ENCODE assay signal across 9 mouse cellular contexts in genomic region chr9:56923841-56924650, GRCm38 (mm10). TPM values are rescaled to one million over a fixed set of nuclear protein-coding genes. Genes with fewer than 3 reads are reported as not detected.
A peak's percentile ranks its signal among the peaks of the same experiment; 100 is the strongest.
DNase-seq lines count a peak whose midpoint lies in the region; ATAC-seq lines count a peak whose summit lies in the region.
"Had no signal": no experiment of that assay in that cellular context is flagged by ENCODE, and none has a peak within 500 bp of the region (broad histone marks: within the 10 kb centered on the region; RNA-seq: fewer than 3 reads in every experiment).

No protein-coding gene starts in this region.

- H3K4me3 ChIP-seq in heart, embryonic 14.5 days (ENCODE audit: control insufficient read depth in 1 of 2, insufficient read depth in 1 of 2, low read depth in 1 of 2, low read length in 2 of 2), result peak overlapping the region; percentile 35 to 65
- H3K4me3 ChIP-seq in embryonic facial prominence, embryonic 11.5 days (ENCODE audit: low read depth, low read length), result peak overlapping the region; percentile 25
- peak overlapping the region; percentile 5; the same call in 1 of the 2 replicates for H3K4me3 ChIP-seq in hindbrain, embryonic 14.5 days (replicated peaks; ENCODE audit: low read length)
- H3K4me3 ChIP-seq in midbrain, embryonic 11.5 days (ENCODE audit: low read depth, low read length), result 0 out of 2 replicates have a peak overlapping the region, but pooled peaks have one; percentile 4

- H3K9ac ChIP-seq in heart, embryonic 14.5 days (ENCODE audit: low read length), result peak overlapping the region; percentile 72
- H3K9ac ChIP-seq in embryonic facial prominence, embryonic 11.5 days (replicated peaks; ENCODE audit: low read length), result peak overlapping the region; percentile 32
- H3K9ac ChIP-seq in hindbrain, embryonic 14.5 days, result no peak overlapping the region
- H3K9ac ChIP-seq in midbrain, embryonic 11.5 days (ENCODE audit: low read length), result peak overlapping the region; percentile 48

- peaks cover 37% of the 10 kb centered on the region for H3K36me3 ChIP-seq in heart, embryonic 14.5 days (ENCODE audit: control insufficient read depth, insufficient read depth, low read length)
- peaks cover 4% of the 10 kb centered on the region for H3K36me3 ChIP-seq in embryonic facial prominence, embryonic 11.5 days (replicated peaks; ENCODE audit: control insufficient read depth, insufficient read depth, low read depth, low read length)
- no peaks in the 10 kb centered on the region for H3K36me3 ChIP-seq in hindbrain, embryonic 14.5 days (replicated peaks; ENCODE audit: control insufficient read depth, insufficient read depth)
- H3K36me3 ChIP-seq in midbrain, embryonic 11.5 days (ENCODE audit: control insufficient read depth, insufficient read depth, low read length), result peaks cover 5% of the 10 kb centered on the region; the same call in 1 of the 2 replicates

- no peak for DNase-seq in heart, adult 8-10 months (ENCODE audit: low spot score)
- DNase-seq in embryonic facial prominence, embryonic 11.5 days (ENCODE audit: low spot score), result no peak
- DNase-seq in hindbrain, embryonic 14.5 days (ENCODE audit: low spot score), result no peak
- peak; percentile 76 for DNase-seq in midbrain, embryonic 11.5 days (ENCODE audit: low spot score, missing footprints)
- no peak for DNase-seq in thymus, adult 18-20 months

- peak overlapping the region; percentile 86 for H3K27ac ChIP-seq in heart, embryonic 14.5 days (replicated peaks in 1 of 2; ENCODE audit: control insufficient read depth in 1 of 2, insufficient read depth in 1 of 2, low read depth in 2 of 2, low read length in 2 of 2)
- no peak overlapping the region for H3K27ac ChIP-seq in embryonic facial prominence, embryonic 11.5 days (replicated peaks; ENCODE audit: low read depth, low read length)
- H3K27ac ChIP-seq in hindbrain, embryonic 14.5 days, result no peak overlapping the region
- no peak overlapping the region for H3K27ac ChIP-seq in midbrain, embryonic 11.5 days (ENCODE audit: low read depth, low read length)

- 37% methylated on average over 8 of the region's 8 CpGs for WGBS in heart, embryonic 14.5 days
- 63% methylated on average over 8 of the region's 8 CpGs for WGBS in embryonic facial prominence, embryonic 11.5 days
- 70% methylated on average over 8 of the region's 8 CpGs for WGBS in hindbrain, embryonic 14.5 days
- 70% methylated on average over 8 of the region's 8 CpGs for WGBS in midbrain, embryonic 11.5 days

- ATAC-seq in heart, embryonic 14.5 days (ENCODE audit: insufficient number of reproducible peaks, insufficient read depth, low FRiP score, low read depth), result no peak
- ATAC-seq in embryonic facial prominence, embryonic 11.5 days (replicated peaks; ENCODE audit: insufficient number of reproducible peaks, low FRiP score, low TSS enrichment, low read depth), result no peak
- ATAC-seq in hindbrain, embryonic 14.5 days (ENCODE audit: low FRiP score), result no peak
- ATAC-seq in midbrain, embryonic 11.5 days (ENCODE audit: low FRiP score), result no peak
- ATAC-seq in megakaryocyte, adult 5-6 weeks (ENCODE audit: poor library complexity, severe bottlenecking), result no peak
- no peak for ATAC-seq in monocyte, adult 5-6 weeks (replicated peaks; ENCODE audit: insufficient number of reproducible peaks, low FRiP score, low TSS enrichment, poor library complexity, severe bottlenecking)

- no peaks in the 10 kb centered on the region for H3K9me3 ChIP-seq in heart, embryonic 14.5 days (ENCODE audit: control insufficient read depth, low read length)
- no peaks in the 10 kb centered on the region for H3K9me3 ChIP-seq in embryonic facial prominence, embryonic 11.5 days (replicated peaks; ENCODE audit: control insufficient read depth, low read length)
- H3K9me3 ChIP-seq in hindbrain, embryonic 14.5 days (ENCODE audit: control insufficient read depth, low read length), result no peaks in the 10 kb centered on the region
- H3K9me3 ChIP-seq in midbrain, embryonic 11.5 days (ENCODE audit: control insufficient read depth, low read length), result no peaks in the 10 kb centered on the region; the same call in 1 of the 2 replicates

- no peaks in the 10 kb centered on the region for H3K27me3 ChIP-seq in heart, embryonic 14.5 days (ENCODE audit: control insufficient read depth, insufficient read depth, low read length)
- H3K27me3 ChIP-seq in embryonic facial prominence, embryonic 11.5 days (ENCODE audit: control insufficient read depth, insufficient read depth, low read length), result no peaks in the 10 kb centered on the region
- H3K27me3 ChIP-seq in hindbrain, embryonic 14.5 days (ENCODE audit: control insufficient read depth, insufficient read depth, low read length), result no peaks in the 10 kb centered on the region
- H3K27me3 ChIP-seq in midbrain, embryonic 11.5 days (ENCODE audit: control insufficient read depth, insufficient read depth, low read length), result no peaks in the 10 kb centered on the region

- H3K4me1 ChIP-seq in heart, embryonic 14.5 days (ENCODE audit: control insufficient read depth in 2 of 2, insufficient read depth in 2 of 2, low read length in 2 of 2), result peaks cover 39 to 47% of the 10 kb centered on the region in 2 experiments
- H3K4me1 ChIP-seq in embryonic facial prominence, embryonic 11.5 days (ENCODE audit: control insufficient read depth, insufficient read depth, low read length), result peaks cover 8% of the 10 kb centered on the region; the same call in 1 of the 2 replicates
- H3K4me1 ChIP-seq in hindbrain, embryonic 14.5 days (replicated peaks; ENCODE audit: control insufficient read depth, insufficient read depth, low read length), result peaks cover 5% of the 10 kb centered on the region; the same call in 1 of the 2 replicates
- peaks cover 26% of the 10 kb centered on the region for H3K4me1 ChIP-seq in midbrain, embryonic 11.5 days (ENCODE audit: control insufficient read depth, insufficient read depth, low read length)

- peak overlapping the region; percentile 95 for H3K4me2 ChIP-seq in heart, embryonic 14.5 days (ENCODE audit: low read length)
- H3K4me2 ChIP-seq in embryonic facial prominence, embryonic 11.5 days (ENCODE audit: low read depth, low read length), result peak overlapping the region; percentile 46
- H3K4me2 ChIP-seq in hindbrain, embryonic 14.5 days (replicated peaks), result peak overlapping the region; percentile 35
- H3K4me2 ChIP-seq in midbrain, embryonic 11.5 days, result peak overlapping the region; percentile 27

RNA-seq across cellular contexts. Expression of gene Snx33, which starts 4.1 kb away (rescaled TPM):
- 5.5 and 5.9 TPM in 2 replicates for polyA plus RNA-seq in heart, embryonic 14.5 days (2014; fragmentation: Nextera tagmentation; extraction: Ambion mirVana)
- total RNA-seq in heart, adult 8-10 months (2022), result 10 to 100 TPM in 1 of 4 experiments, 1 to 10 TPM in 3; 7.3 to 10.3 (median 8.4) TPM
- 6.6 and 7.3 TPM in 2 replicates for polyA plus RNA-seq in embryonic facial prominence, embryonic 11.5 days (2014; fragmentation: Nextera tagmentation; extraction: Ambion mirVana)
- 2.1 and 2.4 TPM in 2 replicates for polyA plus RNA-seq in hindbrain, embryonic 14.5 days (2014; fragmentation: Nextera tagmentation; extraction: Ambion mirVana)
- 4.8 and 4.9 TPM in 2 replicates for polyA plus RNA-seq in midbrain, embryonic 11.5 days (2014; fragmentation: Nextera tagmentation; extraction: Ambion mirVana)
- total RNA-seq in megakaryocyte, adult 5-6 weeks (2015), result 3.6 and 4.0 TPM in 2 replicates
- 2.2 and 3.1 TPM in 2 replicates for total RNA-seq in megakaryocyte, adult 5-6 weeks (2017)
- total RNA-seq in monocyte, adult 5-6 weeks (2017), result 7.1 to 16.9 TPM (median 7.1 TPM) in 3 replicates

RNA-seq across cellular contexts. Expression of gene Imp3, which starts 13.2 kb away (rescaled TPM):
- polyA plus RNA-seq in heart, embryonic 14.5 days (2014; fragmentation: Nextera tagmentation; extraction: Ambion mirVana), result 60.0 and 70.5 TPM in 2 replicates
- total RNA-seq in heart, adult 8-10 months (2022), result 10 to 100 TPM; 58.6 to 70.1 (median 65.8) TPM
- 76.4 and 80.3 TPM in 2 replicates for polyA plus RNA-seq in embryonic facial prominence, embryonic 11.5 days (2014; fragmentation: Nextera tagmentation; extraction: Ambion mirVana)
- 73.4 and 78.1 TPM in 2 replicates for polyA plus RNA-seq in hindbrain, embryonic 14.5 days (2014; fragmentation: Nextera tagmentation; extraction: Ambion mirVana)
- 57.0 and 69.4 TPM in 2 replicates for polyA plus RNA-seq in midbrain, embryonic 11.5 days (2014; fragmentation: Nextera tagmentation; extraction: Ambion mirVana)
- total RNA-seq in megakaryocyte, adult 5-6 weeks (2015), result 71.0 and 83.9 TPM in 2 replicates
- total RNA-seq in megakaryocyte, adult 5-6 weeks (2017), result 34.2 and 54.6 TPM in 2 replicates
- 36.1 to 44.3 TPM (median 38.6 TPM) in 3 replicates for total RNA-seq in monocyte, adult 5-6 weeks (2017)

RNA-seq across cellular contexts. Expression of gene Snupn, which starts 26.6 kb away (rescaled TPM):
- polyA plus RNA-seq in heart, embryonic 14.5 days (2014; fragmentation: Nextera tagmentation; extraction: Ambion mirVana), result 16.4 and 18.8 TPM in 2 replicates
- total RNA-seq in heart, adult 8-10 months (2022), result 10 to 100 TPM in 2 of 4 experiments, 1 to 10 TPM in 2; 9.1 to 11.4 (median 10.3) TPM
- 27.2 and 29.7 TPM in 2 replicates for polyA plus RNA-seq in embryonic facial prominence, embryonic 11.5 days (2014; fragmentation: Nextera tagmentation; extraction: Ambion mirVana)
- 23.4 and 26.0 TPM in 2 replicates for polyA plus RNA-seq in hindbrain, embryonic 14.5 days (2014; fragmentation: Nextera tagmentation; extraction: Ambion mirVana)
- polyA plus RNA-seq in midbrain, embryonic 11.5 days (2014; fragmentation: Nextera tagmentation; extraction: Ambion mirVana), result 28.1 and 28.4 TPM in 2 replicates
- total RNA-seq in megakaryocyte, adult 5-6 weeks (2015), result 3.5 and 4.6 TPM in 2 replicates
- total RNA-seq in megakaryocyte, adult 5-6 weeks (2017), result 5.0 and 7.1 TPM in 2 replicates
- total RNA-seq in monocyte, adult 5-6 weeks (2017), result 3.8 to 9.4 TPM (median 6.5 TPM) in 3 replicates

RNA-seq across cellular contexts. Expression of gene Cspg4, which starts 59.2 kb away (rescaled TPM):
- polyA plus RNA-seq in heart, embryonic 14.5 days (2014; fragmentation: Nextera tagmentation; extraction: Ambion mirVana), result 23.0 and 24.3 TPM in 2 replicates
- 10 to 100 TPM in 3 of 4 experiments, 1 to 10 TPM in 1; 9.4 to 14.7 (median 10.7) TPM for total RNA-seq in heart, adult 8-10 months (2022)
- 2.0 and 2.4 TPM in 2 replicates for polyA plus RNA-seq in embryonic facial prominence, embryonic 11.5 days (2014; fragmentation: Nextera tagmentation; extraction: Ambion mirVana)
- 5.5 and 6.8 TPM in 2 replicates for polyA plus RNA-seq in hindbrain, embryonic 14.5 days (2014; fragmentation: Nextera tagmentation; extraction: Ambion mirVana)
- 1.1 and 1.4 TPM in 2 replicates for polyA plus RNA-seq in midbrain, embryonic 11.5 days (2014; fragmentation: Nextera tagmentation; extraction: Ambion mirVana)
- total RNA-seq in megakaryocyte, adult 5-6 weeks (2015), result not detected in 2 replicates
- not detected in 2 replicates for total RNA-seq in megakaryocyte, adult 5-6 weeks (2017)
- not detected in 3 replicates for total RNA-seq in monocyte, adult 5-6 weeks (2017)

RNA-seq across cellular contexts. Expression of gene Odf3l1, which starts 59.6 kb away (rescaled TPM):
- 0.50 and 0.72 TPM in 2 replicates for polyA plus RNA-seq in heart, embryonic 14.5 days (2014; fragmentation: Nextera tagmentation; extraction: Ambion mirVana)
- total RNA-seq in heart, adult 8-10 months (2022), result not detected
- not detected in 2 replicates for polyA plus RNA-seq in embryonic facial prominence, embryonic 11.5 days (2014; fragmentation: Nextera tagmentation; extraction: Ambion mirVana)
- polyA plus RNA-seq in hindbrain, embryonic 14.5 days (2014; fragmentation: Nextera tagmentation; extraction: Ambion mirVana), result not detected in 2 replicates
- not detected in 2 replicates for polyA plus RNA-seq in midbrain, embryonic 11.5 days (2014; fragmentation: Nextera tagmentation; extraction: Ambion mirVana)
- not detected in 2 replicates for total RNA-seq in megakaryocyte, adult 5-6 weeks (2015)
- total RNA-seq in megakaryocyte, adult 5-6 weeks (2017), result not detected in 2 replicates
- not detected in 3 replicates for total RNA-seq in monocyte, adult 5-6 weeks (2017)
- total RNA-seq: ES-E14 had no signal

Comparison
In these comparisons a context has a peak if more than half of its experiments do, and no peak if none do; other contexts are left out.
1. H3K27ac ChIP-seq: peak in heart, embryonic 14.5 days (2 of 2); none in embryonic facial prominence, embryonic 11.5 days (single experiment), hindbrain, embryonic 14.5 days (single experiment) and midbrain, embryonic 11.5 days (single experiment).
2. H3K4me2 ChIP-seq: peak in every context shown above with its lines; median percentile 95 in heart, embryonic 14.5 days; 46 in embryonic facial prominence, embryonic 11.5 days; 35 in hindbrain, embryonic 14.5 days; 27 in midbrain, embryonic 11.5 days.
3. Peak in every context shown above with its lines, with median percentiles within 50 percentile points of each other: H3K4me3 ChIP-seq.